Mouse (Mus musculus) skeletal muscle tissue, adult 2 months (tissue): ENCODE data around the gene Zyx.

Source experiments
- DNase-seq: peaks from one replicate; pipeline ENCODE4 v3.0.0-alpha.2; 2012; ENCODE audit warnings: low read depth, low spot score

Zyx gene

GRCm38 (mm10) chr6:42350021-42350967, 864 bp downstream of the Zyx start:
- peak; percentile 82 for DNase-seq

GRCm38 (mm10) chr6:42350968-42351775, 1.7 kb downstream of the Zyx start:
- DNase-seq: no peak

- no peak for DNase-seq
These were observed 2.5 kb downstream of the Zyx start for GRCm38 (mm10) chr6:42351776-42352485.

DNA sequence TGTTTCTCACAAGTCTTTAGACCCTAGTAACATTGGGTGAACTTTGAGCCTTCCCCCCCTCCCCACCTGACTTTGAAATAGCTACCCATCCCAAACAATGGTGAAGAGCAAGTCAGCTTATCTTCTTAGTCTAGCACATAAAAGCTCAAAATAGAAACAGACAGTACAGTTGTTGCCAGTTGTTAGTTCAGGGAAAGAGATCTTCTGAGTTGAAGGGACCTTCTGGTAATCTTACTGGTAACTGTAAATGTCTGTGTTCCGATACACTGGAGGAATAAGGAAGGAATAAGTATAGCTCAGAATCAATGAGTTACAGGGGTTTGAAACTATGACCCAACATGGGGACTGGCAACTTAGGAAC, 3.0 kb downstream of the Zyx start:
- no peak for DNase-seq

- DNase-seq: no peak
These were observed 3.8 kb downstream of the Zyx start for GRCm38 (mm10) chr6:42353180-42353579.

DNA sequence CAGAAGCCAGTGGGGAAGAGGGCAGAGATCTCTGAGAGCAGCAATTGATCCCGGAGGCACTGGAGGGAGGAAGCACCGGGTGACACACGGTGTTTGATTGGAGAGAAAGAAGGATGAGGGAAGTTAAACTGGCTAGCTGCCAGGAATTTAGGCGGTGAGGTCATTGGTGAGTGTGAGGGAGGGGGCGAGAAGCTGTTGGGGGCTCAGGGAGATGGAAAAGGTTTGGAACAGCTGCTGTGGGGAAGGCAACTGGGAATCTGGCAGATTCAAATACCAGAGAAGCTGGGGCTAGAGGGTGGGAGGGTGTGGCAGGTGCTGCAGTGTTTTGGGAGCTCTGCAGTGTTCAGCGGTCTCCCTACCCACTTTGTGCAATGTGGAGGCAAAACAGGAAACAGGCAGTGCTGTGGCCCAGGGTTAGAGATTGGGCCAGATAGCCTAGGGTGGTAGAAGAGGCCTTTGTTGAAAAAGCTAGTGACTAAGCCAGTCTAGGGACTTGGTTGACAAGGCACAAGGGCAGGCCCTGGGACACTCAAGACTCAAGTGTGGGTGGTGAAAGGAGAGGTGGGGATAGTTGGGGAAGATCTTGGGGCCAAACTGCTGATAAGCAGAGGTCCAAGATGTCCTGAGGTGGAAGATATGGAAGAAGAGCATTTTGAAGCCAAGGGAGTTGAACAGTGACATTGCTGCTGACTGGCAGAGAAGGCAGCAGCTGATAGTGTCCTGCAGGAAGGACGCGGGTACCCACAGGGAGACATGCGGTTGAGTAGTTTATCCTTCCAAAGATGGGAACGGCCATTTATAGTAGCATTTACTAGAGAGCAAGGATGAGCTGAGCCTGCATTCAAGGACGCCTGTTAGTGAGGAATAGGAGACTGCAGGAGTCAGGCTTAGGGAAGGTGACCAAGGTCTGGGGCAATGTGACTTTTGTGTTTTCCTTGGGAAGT, 4.9 kb downstream of the Zyx start:
- peak; percentile 69 for DNase-seq

- DNase-seq: no peak
These were observed 5.9 kb downstream of the Zyx start for GRCm38 (mm10) chr6:42355366-42355765.

GRCm38 (mm10) chr6:42355794-42356600, 6.6 kb downstream of the Zyx start:
- DNase-seq: no peak

- DNase-seq: no peak
These were observed 7.5 kb downstream of the Zyx start for GRCm38 (mm10) chr6:42356913-42357312.

DNA sequence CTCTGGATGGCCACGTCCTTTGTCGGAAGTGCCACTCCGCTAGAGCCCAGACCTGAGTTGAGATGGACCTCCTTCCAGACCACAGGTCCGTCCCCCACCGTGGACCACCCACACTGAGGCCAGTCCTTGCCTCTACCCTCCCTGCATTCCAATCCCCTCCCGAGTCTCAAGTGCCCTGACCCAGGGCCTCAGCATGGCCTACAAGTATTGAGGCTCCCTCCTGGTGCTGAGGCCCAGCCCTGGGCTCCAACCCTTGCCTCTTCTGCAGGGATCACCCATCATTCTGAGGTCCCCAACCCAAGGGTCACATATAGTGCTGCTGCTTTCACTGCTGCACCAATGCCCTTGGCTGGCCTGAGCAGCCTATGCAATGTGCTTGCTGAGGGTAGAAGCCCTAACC, 8.5 kb downstream of the Zyx start:
- no peak for DNase-seq

DNA sequence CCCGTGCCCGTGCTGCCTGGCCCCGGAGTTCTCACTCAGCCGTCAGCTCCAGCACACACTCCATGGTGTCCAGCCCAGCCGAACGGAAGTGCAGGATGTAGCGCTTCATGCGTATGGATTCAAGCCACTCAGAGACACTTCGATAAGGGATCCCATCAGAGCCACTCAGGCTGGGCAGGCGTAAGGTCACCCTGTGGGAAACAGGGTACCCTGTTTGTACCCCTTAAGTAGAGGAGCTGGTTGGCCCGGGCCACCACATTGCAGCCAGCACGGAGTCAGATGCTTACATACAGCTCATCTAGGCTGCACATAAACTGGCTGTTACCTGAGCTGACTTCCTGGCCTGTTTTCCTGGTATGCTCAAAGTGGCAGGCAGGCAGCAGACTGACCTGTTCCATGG, 9.5 kb downstream of the Zyx start:
- no peak for DNase-seq

GRCm38 (mm10) chr6:42359364-42360147, 10.1 kb downstream of the Zyx start:
- no peak for DNase-seq

DNA sequence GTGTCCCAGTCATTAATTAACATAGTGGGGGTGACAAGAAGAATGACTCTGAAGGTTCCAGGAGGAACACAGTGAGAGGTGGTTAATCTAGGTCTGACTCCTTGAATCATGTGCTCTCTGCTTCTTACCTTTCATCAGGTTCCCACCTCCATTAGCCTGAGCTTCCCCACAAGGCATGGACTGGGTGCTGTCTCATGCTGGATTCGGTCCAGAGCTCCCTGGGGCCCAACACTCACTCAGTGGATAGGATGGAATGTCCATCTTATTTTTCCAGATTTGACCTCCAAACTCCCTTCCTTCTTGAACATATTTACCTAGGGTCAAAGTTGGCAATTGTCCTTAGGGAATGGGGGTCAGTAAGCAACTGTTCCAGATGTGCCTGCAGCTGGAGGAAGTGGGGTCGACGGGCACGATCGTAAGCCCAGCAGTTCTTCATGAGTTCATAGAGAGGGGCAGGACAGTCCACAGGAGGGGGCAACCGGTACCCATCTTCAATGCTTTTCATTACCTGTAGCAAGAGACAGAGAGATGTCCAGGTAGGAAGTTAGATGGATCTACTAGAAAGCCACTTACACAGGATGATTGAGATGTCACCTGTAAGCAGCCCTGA, 10.9 kb downstream of the Zyx start:
- no peak for DNase-seq

- DNase-seq: no peak
These were observed 11.8 kb downstream of the Zyx start for GRCm38 (mm10) chr6:42361041-42361895.

DNA sequence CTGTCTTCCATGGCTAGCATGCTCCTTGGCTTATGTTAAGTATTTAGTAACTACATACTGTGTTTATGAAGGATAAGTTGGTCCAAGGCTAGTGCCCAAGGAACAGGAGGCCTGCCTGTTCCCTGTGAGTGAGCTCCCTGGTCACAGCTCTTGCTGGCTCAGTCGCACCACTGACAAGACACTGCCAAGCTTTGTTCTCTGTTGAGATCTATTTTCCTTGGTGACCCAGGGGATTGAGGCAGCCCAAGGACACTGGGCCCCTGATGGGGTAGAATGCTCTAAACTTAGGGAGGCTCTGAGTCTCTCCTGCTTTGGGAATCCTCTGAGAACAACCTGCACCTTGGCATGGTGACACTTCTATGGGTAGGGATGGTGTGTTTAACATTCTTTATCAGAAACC, 12.6 kb downstream of the Zyx start:
- DNase-seq: no peak

GRCm38 (mm10) chr6:42362497-42362896, 13.1 kb downstream of the Zyx start:
- DNase-seq: no peak

GRCm38 (mm10) chr6:42362974-42363373, 13.5 kb downstream of the Zyx start:
- no peak for DNase-seq

- DNase-seq: no peak
These were observed 14.6 kb downstream of the Zyx start for GRCm38 (mm10) chr6:42364066-42364465.
